Mouse (Mus musculus): ENCODE results near the gene Alpl.

DNA sequence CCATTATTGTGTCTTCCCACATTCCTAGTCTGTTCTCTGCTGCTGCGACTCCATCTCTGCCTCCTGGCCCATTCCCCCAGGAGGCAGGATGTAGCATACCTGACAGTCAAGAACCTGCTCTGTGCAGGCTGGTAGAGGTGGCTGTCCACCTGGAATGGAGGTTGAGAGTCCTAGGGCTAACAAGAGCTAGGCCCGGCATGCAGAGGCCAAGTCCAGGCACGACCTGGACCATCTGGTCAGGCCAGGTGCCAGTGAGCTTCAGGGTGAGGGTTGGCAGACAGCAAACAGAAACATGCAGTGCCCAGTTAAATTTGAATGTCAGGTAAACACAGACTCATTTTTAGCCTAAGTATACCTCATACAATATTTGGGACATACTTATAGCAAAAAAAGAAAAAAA, 63.2 kb downstream of the Alpl start:
- TF ChIP-seq CTCF (IDR thresholded peaks at IDR 0.05; ENCODE audit: low read depth) (no peak), EP300 (optimal IDR thresholded peaks at IDR 0.05) (no peak)
